Mouse (Mus musculus): ENCODE results near the gene Wrap53. TPM values are rescaled to one million over a fixed set of nuclear protein-coding genes. Genes with fewer than 3 reads are reported as not detected.

Wrap53 gene
- polyA plus RNA-seq, 1 experiment = not detected

DNA sequence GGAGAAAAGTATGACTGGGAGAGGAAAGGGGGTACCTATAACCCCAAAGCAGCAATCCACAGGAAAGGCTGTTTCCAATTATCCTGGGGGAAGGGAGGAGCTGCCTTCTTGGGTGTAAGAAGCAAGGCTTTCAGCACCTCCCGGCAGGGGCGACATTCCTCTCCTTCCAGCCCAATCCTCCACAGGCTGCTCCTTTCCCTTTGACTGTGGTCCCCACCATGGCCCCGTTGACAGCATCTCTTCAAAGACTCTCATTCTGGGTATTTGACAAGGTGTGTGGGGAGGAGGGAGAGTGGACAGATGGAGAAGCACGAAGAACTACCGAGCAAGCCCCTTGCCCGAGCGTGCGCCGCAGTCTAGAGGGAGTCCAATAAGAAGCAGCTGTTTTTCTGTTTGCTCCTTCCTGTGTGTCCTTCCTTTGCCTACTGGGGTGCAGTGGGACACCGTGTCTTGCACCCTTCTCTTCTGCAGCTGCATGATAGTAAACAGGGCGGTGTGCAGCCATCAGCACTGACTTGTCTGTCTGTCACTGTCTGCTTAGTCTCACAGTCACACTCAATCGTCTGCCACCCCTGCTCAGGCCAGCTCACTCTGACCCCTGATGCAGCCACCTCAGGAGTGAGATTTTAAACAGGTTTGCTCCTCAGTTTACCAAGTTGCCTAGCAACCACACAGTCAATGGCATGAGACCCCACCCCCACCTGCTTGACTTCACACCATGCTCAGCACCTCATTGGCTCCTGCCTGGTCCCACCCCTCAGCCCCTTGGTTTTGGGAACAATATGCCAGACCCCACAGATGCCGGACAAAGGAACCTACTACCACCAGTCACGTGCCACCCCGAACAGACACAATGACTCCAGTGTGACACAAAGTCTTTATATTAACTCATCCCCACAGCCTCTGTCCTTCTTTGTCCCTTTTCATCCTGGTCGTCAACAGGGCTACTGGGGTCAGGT lies 18.9 kb downstream of the Wrap53 start:
- Histone ChIP-seq H3K4me1 (ENCODE audit: control insufficient read depth, insufficient read depth, low read length) (peaks cover 41% of the 10 kb centered on the region), H3K4me3 (ENCODE audit: insufficient read depth, low read depth, low read length) (peak overlapping the region; percentile 56), H3K27ac (ENCODE audit: insufficient read depth, low read depth, low read length) (peak overlapping the region; percentile 48; the same call in 1 of the 2 replicates)
- TF ChIP-seq CTCF (IDR thresholded peaks at IDR 0.05; ENCODE audit: insufficient read depth, low read depth, low read length) (no peak), POLR2A (IDR thresholded peaks at IDR 0.05; ENCODE audit: insufficient read depth, low read depth, low read length) (no peak)
- 32% methylated on average over 16 of the region's 16 CpGs for WGBS

DNA sequence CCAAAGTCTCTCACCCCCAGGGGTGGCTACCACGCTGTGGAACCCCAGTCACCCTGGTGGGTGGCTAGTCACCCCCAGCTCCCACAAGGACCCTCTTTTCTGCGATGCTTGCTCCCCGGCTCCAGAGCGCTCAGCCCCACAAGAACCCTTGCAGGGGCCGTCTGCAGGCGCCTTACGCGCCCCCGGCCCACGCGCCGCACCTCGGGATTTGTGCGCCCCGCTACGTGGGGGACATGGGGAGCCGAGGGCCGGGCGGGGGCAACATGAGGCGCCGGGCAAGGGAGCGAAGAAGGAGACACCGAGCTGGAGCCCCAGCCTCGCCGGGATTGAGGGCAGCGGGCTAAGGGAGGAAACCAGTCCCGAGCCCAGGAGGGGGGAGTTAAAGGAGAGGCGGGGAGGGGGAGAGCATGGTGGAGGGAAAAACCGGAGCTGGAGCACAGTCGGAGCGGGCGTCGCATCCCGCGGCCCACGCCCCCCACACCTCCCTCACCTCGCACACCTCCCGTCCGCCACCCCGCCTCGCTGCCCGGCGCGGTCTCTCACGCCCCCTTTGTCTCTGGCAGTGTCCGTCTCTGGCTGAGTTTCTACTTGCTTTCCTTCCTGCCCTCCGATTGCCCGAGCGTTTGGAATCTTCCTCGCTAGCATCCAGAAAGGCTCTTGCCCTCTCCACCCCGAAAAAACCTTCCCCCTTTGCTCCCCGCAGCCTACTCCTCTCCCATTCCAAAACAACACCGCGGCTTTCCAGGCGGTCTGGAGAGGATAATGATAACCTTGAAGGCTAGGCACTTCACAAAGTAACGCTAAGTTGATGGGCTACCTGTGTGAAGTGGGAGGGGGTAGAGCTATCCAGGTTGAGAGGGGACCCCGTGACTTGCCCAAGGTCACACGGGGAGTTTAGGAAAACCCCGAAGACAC lies 19.9 kb downstream of the Wrap53 start, which contains the start of gene Efnb3:
TSS of gene Efnb3 (minus strand) at position 355 of the 915 bp plus-strand sequence.
- WGBS = under 1% methylated on average over 58 of the region's 59 CpGs

DNA sequence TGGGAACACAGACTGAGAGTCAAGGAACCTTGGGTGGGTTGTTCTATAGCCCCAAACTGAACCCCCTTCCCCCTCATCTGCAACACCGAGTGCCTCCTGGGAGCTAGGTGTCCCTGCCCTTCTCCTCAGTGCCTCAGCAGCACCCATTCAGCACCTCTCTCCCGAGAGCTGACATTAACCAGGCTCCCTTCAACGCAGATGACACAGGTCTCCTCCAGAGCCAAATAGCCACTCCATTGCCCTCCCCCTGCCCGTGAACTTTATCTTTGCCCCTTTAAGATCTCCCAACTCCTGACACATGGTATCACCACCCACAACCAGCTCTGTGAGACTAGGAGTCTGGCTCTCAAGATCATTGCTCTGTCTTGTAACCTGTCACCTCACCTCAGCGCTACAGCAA lies 20.9 kb downstream of the Wrap53 start:
- no peak for TF ChIP-seq POLR2A (IDR thresholded peaks at IDR 0.05; ENCODE audit: insufficient read depth, low read depth, low read length)
- TF ChIP-seq CTCF (IDR thresholded peaks at IDR 0.05; ENCODE audit: insufficient read depth, low read depth, low read length) = no peak
- H3K4me3 ChIP-seq (ENCODE audit: insufficient read depth, low read depth, low read length) = peak overlapping the region; percentile 56
- 6% methylated on average over 5 of the region's 5 CpGs for WGBS
- 0 out of 2 replicates have a peak overlapping the region, but pooled peaks have one; percentile 15 for H3K27ac ChIP-seq (ENCODE audit: insufficient read depth, low read depth, low read length)
- H3K4me1 ChIP-seq (ENCODE audit: control insufficient read depth, insufficient read depth, low read length) = peaks cover 55% of the 10 kb centered on the region

More for the DNA sequence above, 19.9 kb downstream of the Wrap53 start, which contains the start of gene Efnb3:
- TF ChIP-seq CTCF (IDR thresholded peaks at IDR 0.05; ENCODE audit: insufficient read depth, low read depth, low read length) (no peak), POLR2A (IDR thresholded peaks at IDR 0.05; ENCODE audit: insufficient read depth, low read depth, low read length) (peak; percentile 81)
- Histone ChIP-seq H3K4me3 (ENCODE audit: insufficient read depth, low read depth, low read length) (peak within 1 kb of the TSS; percentile 56), H3K27ac (ENCODE audit: insufficient read depth, low read depth, low read length) (peak within 1 kb of the TSS; percentile 48), H3K4me1 (ENCODE audit: control insufficient read depth, insufficient read depth, low read length) (peaks cover 50% of the 10 kb centered on the region)

GRCm38 (mm10) chr11:69558756-69559155 lies 21.3 kb downstream of the Wrap53 start:
- Histone ChIP-seq H3K4me1 (ENCODE audit: control insufficient read depth, insufficient read depth, low read length) (peaks cover 57% of the 10 kb centered on the region), H3K4me3 (ENCODE audit: insufficient read depth, low read depth, low read length) (peak overlapping the region; percentile 56), H3K27ac (ENCODE audit: insufficient read depth, low read depth, low read length) (no peak overlapping the region)
- TF ChIP-seq CTCF (IDR thresholded peaks at IDR 0.05; ENCODE audit: insufficient read depth, low read depth, low read length) = no peak
- no peak for TF ChIP-seq POLR2A (IDR thresholded peaks at IDR 0.05; ENCODE audit: insufficient read depth, low read depth, low read length)
- 41% methylated on average over 6 of the region's 6 CpGs for WGBS

GRCm38 (mm10) chr11:69557381-69557958 lies 22.6 kb downstream of the Wrap53 start:
- TF ChIP-seq CTCF (IDR thresholded peaks at IDR 0.05; ENCODE audit: insufficient read depth, low read depth, low read length) = no peak
- TF ChIP-seq POLR2A (IDR thresholded peaks at IDR 0.05; ENCODE audit: insufficient read depth, low read depth, low read length) = no peak
- 35% methylated on average over 14 of the region's 14 CpGs for WGBS
- no peak overlapping the region for H3K27ac ChIP-seq (ENCODE audit: insufficient read depth, low read depth, low read length)

DNA sequence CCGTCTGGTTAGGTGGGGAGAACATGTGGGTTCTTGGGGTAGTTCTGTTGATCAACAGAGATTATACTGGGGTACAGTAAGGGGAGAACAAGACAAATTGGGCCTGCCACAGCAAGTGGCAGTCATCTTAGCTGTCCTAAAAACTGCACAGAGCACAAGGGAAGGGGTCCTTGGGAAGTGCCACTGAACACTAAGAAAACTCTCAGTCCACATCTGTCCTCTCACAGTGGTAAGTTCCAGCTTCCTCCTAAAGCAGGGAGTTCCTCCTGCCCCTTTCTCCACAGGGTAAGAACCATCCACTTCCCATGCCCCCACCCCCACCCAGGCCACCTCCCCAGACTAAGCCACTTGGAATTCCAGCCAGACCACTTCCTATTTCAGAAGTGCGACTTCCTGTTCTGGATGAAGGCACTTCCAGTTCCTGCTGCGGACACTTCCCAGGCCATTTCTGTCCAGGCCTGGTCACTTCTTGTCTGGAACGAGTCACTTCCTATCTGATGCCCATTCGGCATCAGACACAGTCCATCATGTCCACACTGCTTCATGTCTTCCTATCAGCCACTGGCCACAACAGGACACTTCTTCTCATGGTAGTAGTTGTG lies 25.4 kb downstream of the Wrap53 start:
- Histone ChIP-seq H3K4me1 (ENCODE audit: control insufficient read depth, insufficient read depth, low read length) (peaks cover 52% of the 10 kb centered on the region), H3K27ac (ENCODE audit: insufficient read depth, low read depth, low read length) (no peak overlapping the region), H3K4me3 (ENCODE audit: insufficient read depth, low read depth, low read length) (no peak overlapping the region)
- no peak for TF ChIP-seq CTCF (IDR thresholded peaks at IDR 0.05; ENCODE audit: insufficient read depth, low read depth, low read length)
- TF ChIP-seq POLR2A (IDR thresholded peaks at IDR 0.05; ENCODE audit: insufficient read depth, low read depth, low read length) = no peak
- WGBS = 86% methylated on average over 5 of the region's 5 CpGs

More at GRCm38 (mm10) chr11:69557381-69557958, 22.6 kb downstream of the Wrap53 start:
- Histone ChIP-seq H3K4me1 (ENCODE audit: control insufficient read depth, insufficient read depth, low read length) (peaks cover 67% of the 10 kb centered on the region), H3K4me3 (ENCODE audit: insufficient read depth, low read depth, low read length) (peak overlapping the region; percentile 16)

DNA sequence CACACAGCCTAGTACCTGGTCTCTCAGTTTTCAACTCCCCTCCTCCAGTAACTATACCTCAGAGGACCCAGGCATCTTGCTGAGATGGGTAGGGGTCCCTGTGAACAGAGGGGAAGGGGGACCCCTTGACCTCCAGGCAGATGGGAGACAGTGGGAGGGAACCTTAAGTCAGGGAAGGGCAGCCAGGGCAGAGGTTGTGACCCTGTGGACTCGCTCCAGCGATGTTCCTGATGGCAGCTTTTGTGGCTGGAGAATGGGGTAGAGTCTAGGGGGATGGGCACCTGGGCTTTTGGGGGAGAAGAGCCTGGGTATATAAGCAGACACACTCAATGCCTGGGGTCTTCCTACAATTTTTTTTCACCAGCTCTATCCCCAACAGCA lies 26.7 kb downstream of the Wrap53 start:
- peaks cover 57% of the 10 kb centered on the region for H3K4me1 ChIP-seq (ENCODE audit: control insufficient read depth, insufficient read depth, low read length)
- no peak overlapping the region for H3K27ac ChIP-seq (ENCODE audit: insufficient read depth, low read depth, low read length)
- TF ChIP-seq POLR2A (IDR thresholded peaks at IDR 0.05; ENCODE audit: insufficient read depth, low read depth, low read length) (no peak), CTCF (IDR thresholded peaks at IDR 0.05; ENCODE audit: insufficient read depth, low read depth, low read length) (no peak)
- 15% methylated on average over 2 of the region's 2 CpGs for WGBS
- no peak overlapping the region for H3K4me3 ChIP-seq (ENCODE audit: insufficient read depth, low read depth, low read length)
